Mouse (Mus musculus) ovary, postnatal 36 days (tissue): ENCODE measurements around the gene Cnpy1.

Source experiments
- DNase-seq: peaks from one replicate; pipeline ENCODE4 v3.0.0; 2022; ENCODE audit warnings: low spot score, mixed read lengths

Gene Cnpy1

GRCm38 (mm10) chr5:28161938-28162402 lies 83.6 kb downstream of the Cnpy1 start:
- no peak for DNase-seq

GRCm38 (mm10) chr5:28161383-28161937 lies 84.1 kb downstream of the Cnpy1 start:
- no peak for DNase-seq

- no peak for DNase-seq
Observed at GRCm38 (mm10) chr5:28159891-28160470, 85.6 kb downstream of the Cnpy1 start.

GRCm38 (mm10) chr5:28159072-28159458 lies 86.5 kb downstream of the Cnpy1 start:
- no peak for DNase-seq

GRCm38 (mm10) chr5:28158308-28159071 lies 87.1 kb downstream of the Cnpy1 start:
- no peak for DNase-seq

GRCm38 (mm10) chr5:28157781-28158180 lies 87.8 kb downstream of the Cnpy1 start:
- DNase-seq = no peak

- no peak for DNase-seq
Observed at GRCm38 (mm10) chr5:28157044-28157730, 88.4 kb downstream of the Cnpy1 start.
